Mouse (Mus musculus) CH12.LX (cell line): ENCODE measurements around the gene Dedd. TPM values are rescaled to one million over a fixed set of nuclear protein-coding genes. Genes with fewer than 3 reads are reported as not detected.
A peak's percentile ranks its signal among the peaks of the same experiment; 100 is the strongest.

ENCODE experiments used
- DNase-seq: peaks from one replicate; pipeline ENCODE4 v3.0.0-alpha.2; 2013; ENCODE audit errors: extremely low read depth
- H3K27ac ChIP-seq: 2 replicates; pipeline ENCODE4 v1.5.1; 2012; ENCODE audit warnings: low read depth, mild to moderate bottlenecking, control low read depth, moderate library complexity; ENCODE audit not compliant: insufficient read depth
- H3K27me3 ChIP-seq: replicated peaks from 2 replicates; pipeline ENCODE3; 2012; ENCODE audit warnings: inconsistent platforms
- H3K36me3 ChIP-seq, 2 experiments: replicated peaks in 1 of 2; 2 replicates each; pipeline versions ENCODE3 to v1.6.1; 2012; ENCODE audit warnings: inconsistent platforms in 1 of 2, low read length in 1 of 2, mild to moderate bottlenecking in 1 of 2, mixed read lengths in 1 of 2, moderate library complexity in 1 of 2; ENCODE audit not compliant: control insufficient read depth in 1 of 2, insufficient read depth in 1 of 2
- H3K4me1 ChIP-seq, 2 experiments: 2 replicates each; pipeline ENCODE4 v1.6.1; 2012; ENCODE audit warnings: inconsistent platforms in 1 of 2, moderate library complexity in 1 of 2; ENCODE audit not compliant: insufficient read depth in 2 of 2, control insufficient read depth in 1 of 2
- H3K4me2 ChIP-seq: 2 replicates; pipeline ENCODE4 v1.6.1; 2012; ENCODE audit warnings: low read depth, mild to moderate bottlenecking, control low read depth; ENCODE audit not compliant: poor library complexity, insufficient read depth, severe bottlenecking
- H3K4me3 ChIP-seq, 3 experiments: fragments of 150-350 bp in 1 of 3; sonication (generic) in 1 of 3; replicated peaks in 1 of 3; 2 replicates each; pipeline versions ENCODE3 to v1.5.1; 2011 to 2012; ENCODE audit warnings: low read depth in 2 of 3, low read length in 2 of 3, mild to moderate bottlenecking in 2 of 3, moderate library complexity in 2 of 3, control low read depth in 1 of 3, improper control_type of control experiment in 1 of 3, inconsistent platforms in 1 of 3, mixed read lengths in 1 of 3; ENCODE audit not compliant: poor library complexity in 1 of 3
- H3K79me2 ChIP-seq: replicated peaks from 2 replicates; pipeline ENCODE4 v1.6.1; 2012; ENCODE audit warnings: mild to moderate bottlenecking, moderate library complexity; ENCODE audit not compliant: control insufficient read depth, poor library complexity, insufficient read depth, severe bottlenecking; ENCODE audit errors: extremely low read depth
- H3K9ac ChIP-seq: 2 replicates; pipeline ENCODE4 v1.6.1; 2012; ENCODE audit warnings: low read depth, mild to moderate bottlenecking, control low read depth, moderate library complexity; ENCODE audit not compliant: insufficient read depth
- H3K9me3 ChIP-seq: replicated peaks from 2 replicates; pipeline ENCODE3; 2012; ENCODE audit warnings: low read length, inconsistent platforms, mixed read lengths
- BHLHE40 ChIP-seq: IDR thresholded peaks from 2 replicates; pipeline ENCODE4 v1.6.1; 2011; ENCODE audit warnings: mild to moderate bottlenecking, low read depth, low read length, improper control_type of control experiment
- CHD1 ChIP-seq: IDR thresholded peaks from 2 replicates; pipeline ENCODE4 v1.6.1; 2012; ENCODE audit warnings: low read depth, low read length, improper control_type of control experiment, inconsistent platforms
- CHD2 ChIP-seq: IDR thresholded peaks from 2 replicates; pipeline ENCODE4 v1.6.1; 2011; ENCODE audit warnings: low read length, improper control_type of control experiment
- CTCF ChIP-seq, 2 experiments: IDR thresholded peaks in 1 of 2; conservative IDR thresholded peaks in 1 of 2; 2 replicates each; pipeline ENCODE4 v1.5.1; 2011 to 2012; ENCODE audit warnings: low read depth in 2 of 2, low read length in 2 of 2, improper control_type of control experiment in 1 of 2, inconsistent platforms in 1 of 2, mild to moderate bottlenecking in 1 of 2, moderate library complexity in 1 of 2
- E2F4 ChIP-seq: IDR thresholded peaks from 2 replicates; pipeline ENCODE4 v1.6.1; 2011; ENCODE audit warnings: low read depth, low read length, improper control_type of control experiment; ENCODE audit not compliant: insufficient replicate concordance
- ELF1 ChIP-seq: IDR thresholded peaks from 2 replicates; pipeline ENCODE4 v1.6.1; 2014; ENCODE audit warnings: low read depth, mild to moderate bottlenecking, inconsistent platforms, low read length, improper control_type of control experiment
- EP300 ChIP-seq: IDR thresholded peaks from 2 replicates; pipeline ENCODE4 v1.6.1; 2011; ENCODE audit warnings: low read length, improper control_type of control experiment
- ETS1 ChIP-seq: conservative IDR thresholded peaks from 2 replicates; pipeline ENCODE4 v1.6.1; 2012; ENCODE audit warnings: low read depth, mild to moderate bottlenecking, inconsistent platforms, low read length, improper control_type of control experiment, moderate library complexity
- GABPA ChIP-seq: IDR thresholded peaks from 2 replicates; pipeline ENCODE4 v1.6.1; 2012; ENCODE audit warnings: low read depth, low read length, improper control_type of control experiment, inconsistent platforms; ENCODE audit not compliant: insufficient replicate concordance
- HCFC1 ChIP-seq: IDR thresholded peaks from 2 replicates; pipeline ENCODE4 v1.6.1; 2012; ENCODE audit warnings: low read depth, mild to moderate bottlenecking, inconsistent platforms, low read length, improper control_type of control experiment
- IRF4 ChIP-seq: IDR thresholded peaks from 2 replicates; pipeline ENCODE4 v1.6.1; 2014; ENCODE audit warnings: low read depth, mild to moderate bottlenecking, inconsistent platforms, low read length, improper control_type of control experiment
- JUN ChIP-seq: IDR thresholded peaks from 2 replicates; pipeline ENCODE4 v1.6.1; 2011; ENCODE audit warnings: low read depth, mild to moderate bottlenecking, low read length, improper control_type of control experiment, moderate library complexity; ENCODE audit not compliant: insufficient read depth
- JUND ChIP-seq: conservative IDR thresholded peaks from 2 replicates; pipeline ENCODE4 v1.6.1; 2011; ENCODE audit warnings: low read depth, low read length, improper control_type of control experiment
- KAT2A ChIP-seq: IDR thresholded peaks from 2 replicates; pipeline ENCODE4 v1.6.1; 2012; ENCODE audit warnings: low read length, improper control_type of control experiment, inconsistent platforms; ENCODE audit not compliant: insufficient replicate concordance
- MAFK ChIP-seq: IDR thresholded peaks from 2 replicates; pipeline ENCODE4 v1.6.1; 2011; ENCODE audit warnings: low read length, improper control_type of control experiment; ENCODE audit not compliant: insufficient replicate concordance
- MAX ChIP-seq: IDR thresholded peaks from 2 replicates; pipeline ENCODE4 v1.6.1; 2011; ENCODE audit warnings: low read length, improper control_type of control experiment
- MAZ ChIP-seq: IDR thresholded peaks from 2 replicates; pipeline ENCODE4 v1.6.1; 2012; ENCODE audit warnings: low read depth, mild to moderate bottlenecking, inconsistent platforms, low read length, improper control_type of control experiment, moderate library complexity
- MEF2A ChIP-seq: IDR thresholded peaks from 2 replicates; pipeline ENCODE4 v1.6.1; 2014; ENCODE audit warnings: low read depth, mild to moderate bottlenecking, inconsistent platforms, low read length, improper control_type of control experiment, borderline replicate concordance
- MXI1 ChIP-seq: IDR thresholded peaks from 2 replicates; pipeline ENCODE4 v1.6.1; 2011; ENCODE audit warnings: mild to moderate bottlenecking, low read depth, low read length, improper control_type of control experiment
- MYC ChIP-seq: IDR thresholded peaks from 2 replicates; pipeline ENCODE4 v1.6.1; 2011; ENCODE audit warnings: low read depth, mild to moderate bottlenecking, improper control_type of control experiment, low read length
- NELFE ChIP-seq: IDR thresholded peaks from 2 replicates; pipeline ENCODE4 v1.6.1; 2011; ENCODE audit warnings: low read depth, low read length, improper control_type of control experiment
- NRF1 ChIP-seq: IDR thresholded peaks from 2 replicates; pipeline ENCODE4 v1.6.1; 2014; ENCODE audit warnings: low read depth, mild to moderate bottlenecking, inconsistent platforms, low read length, improper control_type of control experiment, moderate library complexity
- PAX5 ChIP-seq: IDR thresholded peaks from 2 replicates; pipeline ENCODE4 v1.6.1; 2012; ENCODE audit warnings: low read length, inconsistent platforms, mixed read lengths
- POLR2A ChIP-seq: IDR thresholded peaks from 2 replicates; pipeline ENCODE4 v1.6.1; 2011; ENCODE audit warnings: low read depth, mild to moderate bottlenecking, improper control_type of control experiment, low read length
- POLR2AphosphoS2 ChIP-seq: IDR thresholded peaks from 2 replicates; pipeline ENCODE4 v1.6.1; 2011; ENCODE audit warnings: low read depth, low read length, improper control_type of control experiment
- RAD21 ChIP-seq: IDR thresholded peaks from 2 replicates; pipeline ENCODE4 v1.6.1; 2011; ENCODE audit warnings: low read depth, mild to moderate bottlenecking, low read length, improper control_type of control experiment, moderate library complexity
- RCOR1 ChIP-seq: conservative IDR thresholded peaks from 2 replicates; pipeline ENCODE4 v1.6.1; 2012; ENCODE audit warnings: low read depth, mild to moderate bottlenecking, inconsistent platforms, low read length, improper control_type of control experiment
- SIN3A ChIP-seq: IDR thresholded peaks from 2 replicates; pipeline ENCODE4 v1.6.1; 2012; ENCODE audit warnings: low read length, improper control_type of control experiment, inconsistent platforms
- SMC3 ChIP-seq: IDR thresholded peaks from 2 replicates; pipeline ENCODE4 v1.6.1; 2011; ENCODE audit warnings: low read depth, low read length, improper control_type of control experiment
- TBP ChIP-seq: conservative IDR thresholded peaks from 2 replicates; pipeline ENCODE4 v1.6.1; 2011; ENCODE audit warnings: low read depth, low read length, improper control_type of control experiment
- TCF12 ChIP-seq: IDR thresholded peaks from 2 replicates; pipeline ENCODE4 v1.6.1; 2014; ENCODE audit warnings: low read depth, mild to moderate bottlenecking, inconsistent platforms, low read length, improper control_type of control experiment
- UBTF ChIP-seq: IDR thresholded peaks from 2 replicates; pipeline ENCODE4 v1.6.1; 2012; ENCODE audit warnings: low read depth, mild to moderate bottlenecking, inconsistent platforms, low read length, improper control_type of control experiment, moderate library complexity
- USF1 ChIP-seq: IDR thresholded peaks from 2 replicates; pipeline ENCODE4 v1.6.1; 2014; ENCODE audit warnings: low read depth, mild to moderate bottlenecking, inconsistent platforms, low read length, improper control_type of control experiment
- USF2 ChIP-seq: conservative IDR thresholded peaks from 2 replicates; pipeline ENCODE4 v1.6.1; 2011; ENCODE audit warnings: low read depth, low read length, improper control_type of control experiment
- ZC3H11A ChIP-seq: IDR thresholded peaks from 2 replicates; pipeline ENCODE4 v1.6.1; 2012; ENCODE audit warnings: low read depth, mild to moderate bottlenecking, inconsistent platforms, low read length, improper control_type of control experiment
- ZKSCAN1 ChIP-seq: IDR thresholded peaks from 2 replicates; pipeline ENCODE4 v1.6.1; 2012; ENCODE audit warnings: low read depth, inconsistent platforms, low read length, improper control_type of control experiment, borderline replicate concordance
- ZMIZ1 ChIP-seq: IDR thresholded peaks from 2 replicates; pipeline ENCODE4 v1.6.1; 2012; ENCODE audit warnings: low read depth, mild to moderate bottlenecking, inconsistent platforms, low read length, improper control_type of control experiment
- ZNF384 ChIP-seq: IDR thresholded peaks from 2 replicates; pipeline ENCODE4 v1.6.1; 2012; ENCODE audit warnings: low read depth, low read length, improper control_type of control experiment, inconsistent platforms
- dilution Hi-C: fragments of 300-500 bp; cut with MboI; formaldehyde crosslinking; loops from 2 replicates; pipeline ENCODE4 v1.14.3; 2020; ENCODE audit warnings: low sequenced_read_pairs; ENCODE audit not compliant: extremely low pct_unique_long_range_greater_than_20kb, extremely low pct_ligation_motif_present
- in situ Hi-C: fragments of 300-500 bp; cut with MboI; formaldehyde crosslinking; loops from 3 replicates; pipeline ENCODE4 v1.14.3; 2019; ENCODE audit warnings: low sequenced_read_pairs, low pct_ligation_motif_present, low pct_unique_long_range_greater_than_20kb, mixed read lengths
- polyA plus RNA-seq: library from polyadenylated mRNA; unstranded; fragments of >175 nt; gene quantifications from 2 replicates; pipeline ENCODE4 v1.2.1, GENCODE M21; 2012; ENCODE audit warnings: low read depth; ENCODE audit not compliant: insufficient read length
- total RNA-seq, 2 experiments: library from RNA; depleted of rRNA; stranded (reverse); fragments of 300-350 nt in 1 of 2; fragments of >200 nt in 1 of 2; gene quantifications; 2 replicates each; pipeline ENCODE4 v1.2.3; 2012 to 2014

Gene Dedd
- total and polyA plus RNA-seq, 3 experiments = 14.5 to 34.5 (median 21.5) TPM

GRCm38 (mm10) chr1:171387099-171387498 is 58.2 kb downstream of the Dedd start:
- dilution Hi-C loops = no loop called here

GRCm38 (mm10) chr1:171388376-171389102 is 59.6 kb downstream of the Dedd start, which contains the start of gene Arhgap30:
TSS of gene Arhgap30 (plus strand) at chr1:171388954.
- peak within 1 kb of the TSS; percentile 93 for H3K9ac ChIP-seq
- peaks cover 40% of the 10 kb centered on the region for H3K79me2 ChIP-seq
- H3K27ac ChIP-seq = peak within 1 kb of the TSS; percentile 85
- H3K4me3 ChIP-seq = peak within 1 kb of the TSS; percentile 70 to 96 (median 88)
- in situ Hi-C loops (no loop called here), dilution Hi-C loops (no loop called here)
- peak within 1 kb of the TSS; percentile 74 for H3K4me2 ChIP-seq
- peaks cover 11 to 22% of the 10 kb centered on the region in 2 experiments for H3K36me3 ChIP-seq
- no peaks in the 10 kb centered on the region for H3K27me3 ChIP-seq
- peak; percentile 99 for DNase-seq
- no peaks in the 10 kb centered on the region for H3K9me3 ChIP-seq
- H3K4me1 ChIP-seq = peaks cover 40 to 67% of the 10 kb centered on the region in 2 experiments
- TF ChIP-seq NRF1 = peak; percentile 22; the same call in 1 of the 2 replicates
- no peak for TF ChIP-seq KAT2A
- no peak for TF ChIP-seq PAX5
- no peak for TF ChIP-seq USF2
- 0 out of 2 replicates have a peak, but pooled peaks have one; percentile 64 for TF ChIP-seq MAFK
- TF ChIP-seq E2F4 = 0 out of 2 replicates have a peak, but pooled peaks have one; percentile 17
- TF ChIP-seq POLR2A = peak; percentile 86
- peak; percentile 83 for TF ChIP-seq MYC
- TF ChIP-seq UBTF = no peak
- peak; percentile 69 for TF ChIP-seq MEF2A
- TF ChIP-seq ZKSCAN1 = no peak
- peak; percentile 19; the same call in 1 of the 2 replicates for TF ChIP-seq ZMIZ1
- peak; percentile 91 for TF ChIP-seq MAZ
- peak; percentile 95 for TF ChIP-seq TCF12
- no peak for TF ChIP-seq ZC3H11A

More at GRCm38 (mm10) chr1:171387099-171387498, 58.2 kb downstream of the Dedd start:
- no peaks in the 10 kb centered on the region for H3K9me3 ChIP-seq
- peaks cover 0 to 9% of the 10 kb centered on the region in 2 experiments for H3K36me3 ChIP-seq
- TF ChIP-seq MYC (no peak), MAZ (peak; percentile 43; the same call in 1 of the 2 replicates), NRF1 (no peak), JUN (no peak), MEF2A (no peak), ELF1 (no peak), UBTF (no peak), USF1 (no peak), E2F4 (no peak), BHLHE40 (no peak; the same call in 1 of the 2 replicates), CTCF (conservative IDR thresholded peaks at IDR 0.05 in 1 of 2, IDR thresholded peaks at IDR 0.05 in 1 of 2; ENCODE audit: low read depth in 2 of 2, low read length in 2 of 2) (peak; percentile 29 to 82; a peak in 3 of 4 replicates), USF2 (no peak), SIN3A (0 out of 2 replicates have a peak, but pooled peaks have one; percentile 1), ZMIZ1 (no peak), EP300 (no peak), POLR2A (no peak), CHD1 (no peak), KAT2A (no peak), RAD21 (peak; percentile 55), SMC3 (peak; percentile 70), ZNF384 (no peak), TBP (no peak), MAFK (no peak), ZKSCAN1 (no peak), MXI1 (no peak; the same call in 1 of the 2 replicates), POLR2AphosphoS2 (no peak), NELFE (no peak), CHD2 (no peak), MAX (no peak), GABPA (no peak), ZC3H11A (no peak), PAX5 (no peak), IRF4 (no peak), ETS1 (0 out of 2 replicates have a peak, but pooled peaks have one; percentile 19), RCOR1 (no peak), HCFC1 (no peak), JUND (no peak), TCF12 (peak; percentile 77)
- peak overlapping the region in 1 of 3 experiments; percentile 25 for H3K4me3 ChIP-seq
- in situ Hi-C loops = no loop called here
- H3K27ac ChIP-seq = peak overlapping the region; percentile 39
- H3K4me2 ChIP-seq = peak overlapping the region; percentile 74
- H3K27me3 ChIP-seq = no peaks in the 10 kb centered on the region
- H3K79me2 ChIP-seq = peaks cover 26% of the 10 kb centered on the region
- H3K9ac ChIP-seq = 0 out of 2 replicates have a peak overlapping the region, but pooled peaks have one; percentile 57
- peak; percentile 71 for DNase-seq
- H3K4me1 ChIP-seq = peaks cover 43 to 69% of the 10 kb centered on the region in 2 experiments
